Mouse (Mus musculus): ENCODE results near the gene Arhgap6. TPM values are rescaled to one million over a fixed set of nuclear protein-coding genes. Genes with fewer than 3 reads are reported as not detected.
A peak's percentile ranks its signal among the peaks of the same experiment; 100 is the strongest.
"Not testable (repeated sequence)": the region's sequence is repeated elsewhere in the genome, so short reads cannot be mapped to it uniquely, and the experiment has no call there.

The Arhgap6 gene
- polyA plus RNA-seq, 1 experiment from 2014 or later, result 11.1 TPM

GRCm38 (mm10) chrX:169302271-169303045 is 507.6 kb downstream of the Arhgap6 start:
- no peak overlapping the region for H3K27ac ChIP-seq (ENCODE audit: low read length)
- no peaks in the 10 kb centered on the region for H3K36me3 ChIP-seq (ENCODE audit: insufficient read depth, low read length)
- H3K27me3 ChIP-seq (replicated peaks; ENCODE audit: insufficient read depth, low read length), result no peaks in the 10 kb centered on the region
- no peaks in the 10 kb centered on the region for H3K4me1 ChIP-seq (ENCODE audit: insufficient read depth, low read depth, low read length)
- ATAC-seq, result peak; percentile 14; the same call in 1 of the 2 replicates
- H3K9ac ChIP-seq (replicated peaks; ENCODE audit: low read depth), result no peak overlapping the region
- TF ChIP-seq EP300 (IDR thresholded peaks at IDR 0.05), result no peak
- no peak for TF ChIP-seq CTCF (IDR thresholded peaks at IDR 0.05)
- WGBS, result 43% methylated on average over 26 of the region's 26 CpGs
- no peak for DNase-seq (ENCODE audit: low spot score)
- H3K4me3 ChIP-seq (ENCODE audit: low read depth, low read length), result no peak overlapping the region
- H3K4me2 ChIP-seq (replicated peaks; ENCODE audit: low read depth, low read length), result no peak overlapping the region
- no peaks in the 10 kb centered on the region for H3K9me3 ChIP-seq (ENCODE audit: low read length)

- Histone ChIP-seq H3K4me1 (ENCODE audit: insufficient read depth, low read depth, low read length) (no peaks in the 10 kb centered on the region), H3K4me3 (ENCODE audit: low read depth, low read length) (no peak overlapping the region), H3K4me2 (replicated peaks; ENCODE audit: low read depth, low read length) (no peak overlapping the region), H3K36me3 (ENCODE audit: insufficient read depth, low read length) (no peaks in the 10 kb centered on the region), H3K9me3 (ENCODE audit: low read length) (no peaks in the 10 kb centered on the region), H3K27me3 (replicated peaks; ENCODE audit: insufficient read depth, low read length) (no peaks in the 10 kb centered on the region), H3K9ac (replicated peaks; ENCODE audit: low read depth) (no peak overlapping the region), H3K27ac (ENCODE audit: low read length) (no peak overlapping the region)
- TF ChIP-seq EP300 (IDR thresholded peaks at IDR 0.05) (no peak), CTCF (IDR thresholded peaks at IDR 0.05) (peak; percentile 68)
- 32% methylated on average over 3 of the region's 3 CpGs for WGBS
- no peak for ATAC-seq
- DNase-seq (ENCODE audit: low spot score), result peak; percentile 32
Measured at GRCm38 (mm10) chrX:169303945-169304344, 509.0 kb downstream of the Arhgap6 start.

GRCm38 (mm10) chrX:169308559-169308958 is 513.7 kb downstream of the Arhgap6 start:
- Histone ChIP-seq H3K4me1 (ENCODE audit: insufficient read depth, low read depth, low read length) (no peaks in the 10 kb centered on the region), H3K9ac (replicated peaks; ENCODE audit: low read depth) (no peak overlapping the region), H3K27me3 (replicated peaks; ENCODE audit: insufficient read depth, low read length) (no peaks in the 10 kb centered on the region), H3K4me3 (ENCODE audit: low read depth, low read length) (no peak overlapping the region), H3K27ac (ENCODE audit: low read length) (no peak overlapping the region), H3K9me3 (ENCODE audit: low read length) (no peaks in the 10 kb centered on the region), H3K36me3 (ENCODE audit: insufficient read depth, low read length) (no peaks in the 10 kb centered on the region), H3K4me2 (replicated peaks; ENCODE audit: low read depth, low read length) (no peak overlapping the region)
- DNase-seq (ENCODE audit: low spot score) (no peak), ATAC-seq (no peak)
- TF ChIP-seq CTCF (IDR thresholded peaks at IDR 0.05), result no peak
- TF ChIP-seq EP300 (IDR thresholded peaks at IDR 0.05), result no peak
- 81% methylated on average over 3 of the region's 3 CpGs for WGBS

GRCm38 (mm10) chrX:169319066-169319760 is 524.3 kb downstream of the Arhgap6 start:
- ATAC-seq, result no peak
- Histone ChIP-seq H3K27me3 (replicated peaks; ENCODE audit: insufficient read depth, low read length) (no peaks in the 10 kb centered on the region), H3K4me3 (ENCODE audit: low read depth, low read length) (peak overlapping the region; percentile 54), H3K4me1 (ENCODE audit: insufficient read depth, low read depth, low read length) (no peaks in the 10 kb centered on the region), H3K9me3 (ENCODE audit: low read length) (no peaks in the 10 kb centered on the region), H3K27ac (ENCODE audit: low read length) (no peak overlapping the region), H3K4me2 (replicated peaks; ENCODE audit: low read depth, low read length) (peak overlapping the region; percentile 59), H3K9ac (replicated peaks; ENCODE audit: low read depth) (peak overlapping the region; percentile 60; the same call in 1 of the 2 replicates), H3K36me3 (ENCODE audit: insufficient read depth, low read length) (no peaks in the 10 kb centered on the region)
- DNase-seq (ENCODE audit: low spot score), result peak; percentile 28
- WGBS, result 36% methylated on average over 12 of the region's 12 CpGs
- TF ChIP-seq EP300 (IDR thresholded peaks at IDR 0.05), result no peak
- no peak for TF ChIP-seq CTCF (IDR thresholded peaks at IDR 0.05)

- Histone ChIP-seq H3K9me3 (ENCODE audit: low read length) (no peaks in the 10 kb centered on the region), H3K27ac (ENCODE audit: low read length) (peak within 1 kb of the TSS; percentile 86), H3K9ac (replicated peaks; ENCODE audit: low read depth) (peak within 1 kb of the TSS; percentile 60), H3K27me3 (replicated peaks; ENCODE audit: insufficient read depth, low read length) (no peaks in the 10 kb centered on the region), H3K4me2 (replicated peaks; ENCODE audit: low read depth, low read length) (peak within 1 kb of the TSS; percentile 59), H3K4me1 (ENCODE audit: insufficient read depth, low read depth, low read length) (no peaks in the 10 kb centered on the region), H3K36me3 (ENCODE audit: insufficient read depth, low read length) (no peaks in the 10 kb centered on the region), H3K4me3 (ENCODE audit: low read depth, low read length) (peak within 1 kb of the TSS; percentile 54)
- ATAC-seq, result peak; percentile 100
- peak; percentile 97 for DNase-seq (ENCODE audit: low spot score)
- TF ChIP-seq CTCF (IDR thresholded peaks at IDR 0.05), result no peak
- no peak for TF ChIP-seq EP300 (IDR thresholded peaks at IDR 0.05)
- WGBS, result 21% methylated on average over 66 of the region's 97 CpGs
Measured at GRCm38 (mm10) chrX:169319945-169320667, 525.2 kb downstream of the Arhgap6 start, which contains the start of gene Hccs. TSS of gene Hccs (minus strand) at chrX:169320372.

- not testable (repeated sequence) for H3K36me3 ChIP-seq (ENCODE audit: insufficient read depth, low read length); H3K27me3 ChIP-seq (replicated peaks; ENCODE audit: insufficient read depth, low read length); ATAC-seq; H3K4me1 ChIP-seq (ENCODE audit: insufficient read depth, low read depth, low read length); H3K27ac ChIP-seq (ENCODE audit: low read length); H3K9ac ChIP-seq (replicated peaks; ENCODE audit: low read depth); H3K9me3 ChIP-seq (ENCODE audit: low read length); DNase-seq (ENCODE audit: low spot score)
- 37% methylated on average over 15 of the region's 15 CpGs for WGBS
- peak overlapping the region; percentile 54 for H3K4me3 ChIP-seq (ENCODE audit: low read depth, low read length)
- H3K4me2 ChIP-seq (replicated peaks; ENCODE audit: low read depth, low read length), result peak overlapping the region; percentile 27; the same call in 1 of the 2 replicates
Measured at GRCm38 (mm10) chrX:169320668-169321005, 525.7 kb downstream of the Arhgap6 start.
